Mouse (Mus musculus): Measurements from ENCODE around the gene Ica1. TPM values are rescaled to one million over a fixed set of nuclear protein-coding genes. Genes with fewer than 3 reads are reported as not detected.
A peak's percentile ranks its signal among the peaks of the same experiment; 100 is the strongest.

The Ica1 gene
- polyA plus RNA-seq, 1 experiment from 2014 or later, result 50.6 TPM

DNA sequence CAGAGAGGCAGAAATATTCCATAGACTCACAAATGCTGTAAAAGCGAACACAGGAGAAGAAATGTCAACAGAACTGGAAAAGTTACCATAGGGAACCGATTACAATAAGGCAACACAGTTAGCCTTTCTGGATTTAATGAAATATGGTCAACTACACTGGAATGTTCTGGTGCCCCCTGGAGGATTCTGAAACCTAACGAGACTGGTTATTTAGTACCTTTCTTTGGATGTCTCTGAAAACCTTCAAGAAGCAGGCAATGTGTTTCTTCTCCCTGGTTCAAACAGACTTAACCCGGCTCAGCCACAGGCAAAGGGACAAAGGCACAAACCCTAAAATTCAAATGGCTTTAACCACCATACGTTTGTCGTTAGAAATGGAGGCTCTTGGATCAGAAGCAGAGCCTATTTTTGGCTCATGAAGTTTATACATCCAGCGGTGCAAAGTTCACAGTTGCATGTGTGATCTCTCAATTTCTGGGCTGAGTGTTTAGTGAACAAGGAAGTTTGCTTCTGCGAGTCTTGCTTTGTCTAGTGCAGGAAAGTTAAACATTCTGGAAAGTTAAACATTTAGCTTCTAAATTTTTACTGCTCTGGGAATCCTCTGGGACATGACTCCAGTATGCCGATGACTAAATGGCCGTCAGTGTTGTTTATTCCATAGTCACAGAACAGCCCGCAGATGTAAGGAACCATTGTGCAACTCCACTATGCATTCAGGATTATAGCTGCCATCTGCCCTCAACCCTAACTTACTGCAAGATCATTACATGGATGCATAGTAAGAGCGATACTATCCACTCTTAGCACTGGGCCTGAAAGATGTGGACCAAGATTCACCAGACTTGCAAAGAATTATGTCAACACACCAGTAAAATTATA, 83.4 kb downstream of the Ica1 start:
- Histone ChIP-seq H3K9me3 (ENCODE audit: low read length) (no peaks in the 10 kb centered on the region), H3K27me3 (replicated peaks; ENCODE audit: insufficient read depth, low read length) (no peaks in the 10 kb centered on the region), H3K36me3 (ENCODE audit: insufficient read depth, low read length) (no peaks in the 10 kb centered on the region), H3K4me2 (replicated peaks; ENCODE audit: low read depth, low read length) (no peak overlapping the region), H3K4me1 (ENCODE audit: insufficient read depth, low read depth, low read length) (no peaks in the 10 kb centered on the region), H3K9ac (replicated peaks; ENCODE audit: low read depth) (no peak overlapping the region), H3K4me3 (ENCODE audit: low read depth, low read length) (no peak overlapping the region), H3K27ac (ENCODE audit: low read length) (0 out of 2 replicates have a peak overlapping the region, but pooled peaks have one; percentile 20)
- 35% methylated on average over 12 of the region's 12 CpGs for WGBS
- DNase-seq (ENCODE audit: low spot score), result peak; percentile 31
- peak; percentile 55 for TF ChIP-seq CTCF (IDR thresholded peaks at IDR 0.05)
- TF ChIP-seq EP300 (IDR thresholded peaks at IDR 0.05), result no peak
- no peak for ATAC-seq

DNA sequence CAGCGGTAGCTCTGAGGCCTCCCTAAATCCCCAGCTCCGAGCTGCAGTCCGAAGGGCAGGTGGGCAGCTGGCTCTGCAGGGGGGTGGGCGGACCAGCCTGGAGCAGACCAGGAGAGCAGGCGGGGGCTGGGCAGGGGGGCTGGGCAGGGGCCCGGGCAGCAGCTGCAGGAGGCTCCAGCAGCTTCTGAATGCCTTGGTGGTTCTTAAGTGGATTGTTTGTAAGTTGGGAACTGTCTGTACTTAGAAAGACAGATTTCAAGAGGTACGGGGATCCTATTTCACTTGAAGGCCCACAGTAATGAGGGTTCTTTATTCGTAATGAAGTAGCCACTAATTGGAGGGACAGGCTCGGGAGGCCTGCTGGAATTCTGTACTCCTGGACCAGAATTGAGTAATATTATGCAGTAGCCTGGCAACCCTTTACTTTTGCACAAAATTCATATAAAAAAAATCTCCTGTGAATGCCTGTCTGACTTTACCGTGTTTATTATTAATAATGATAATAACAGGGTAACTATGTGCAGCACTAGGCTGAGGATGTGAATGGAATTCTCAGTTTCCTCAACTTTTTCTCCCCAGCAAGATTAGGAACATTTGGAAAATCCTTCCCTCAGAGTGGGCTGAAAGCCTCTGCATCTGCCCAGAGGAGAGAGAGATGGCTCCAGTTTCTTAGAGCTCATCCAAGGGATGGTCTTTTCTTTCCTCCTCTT, 84.2 kb downstream of the Ica1 start:
- H3K4me1 ChIP-seq (ENCODE audit: insufficient read depth, low read depth, low read length), result no peaks in the 10 kb centered on the region
- no peaks in the 10 kb centered on the region for H3K9me3 ChIP-seq (ENCODE audit: low read length)
- no peak overlapping the region for H3K9ac ChIP-seq (replicated peaks; ENCODE audit: low read depth)
- TF ChIP-seq EP300 (IDR thresholded peaks at IDR 0.05) (no peak), CTCF (IDR thresholded peaks at IDR 0.05) (no peak)
- no peak overlapping the region for H3K27ac ChIP-seq (ENCODE audit: low read length)
- H3K4me2 ChIP-seq (replicated peaks; ENCODE audit: low read depth, low read length), result no peak overlapping the region
- DNase-seq (ENCODE audit: low spot score) (peak; percentile 7), ATAC-seq (no peak)
- H3K36me3 ChIP-seq (ENCODE audit: insufficient read depth, low read length), result no peaks in the 10 kb centered on the region
- H3K27me3 ChIP-seq (replicated peaks; ENCODE audit: insufficient read depth, low read length), result no peaks in the 10 kb centered on the region
- WGBS, result 50% methylated on average over 10 of the region's 10 CpGs
- no peak overlapping the region for H3K4me3 ChIP-seq (ENCODE audit: low read depth, low read length)

DNA sequence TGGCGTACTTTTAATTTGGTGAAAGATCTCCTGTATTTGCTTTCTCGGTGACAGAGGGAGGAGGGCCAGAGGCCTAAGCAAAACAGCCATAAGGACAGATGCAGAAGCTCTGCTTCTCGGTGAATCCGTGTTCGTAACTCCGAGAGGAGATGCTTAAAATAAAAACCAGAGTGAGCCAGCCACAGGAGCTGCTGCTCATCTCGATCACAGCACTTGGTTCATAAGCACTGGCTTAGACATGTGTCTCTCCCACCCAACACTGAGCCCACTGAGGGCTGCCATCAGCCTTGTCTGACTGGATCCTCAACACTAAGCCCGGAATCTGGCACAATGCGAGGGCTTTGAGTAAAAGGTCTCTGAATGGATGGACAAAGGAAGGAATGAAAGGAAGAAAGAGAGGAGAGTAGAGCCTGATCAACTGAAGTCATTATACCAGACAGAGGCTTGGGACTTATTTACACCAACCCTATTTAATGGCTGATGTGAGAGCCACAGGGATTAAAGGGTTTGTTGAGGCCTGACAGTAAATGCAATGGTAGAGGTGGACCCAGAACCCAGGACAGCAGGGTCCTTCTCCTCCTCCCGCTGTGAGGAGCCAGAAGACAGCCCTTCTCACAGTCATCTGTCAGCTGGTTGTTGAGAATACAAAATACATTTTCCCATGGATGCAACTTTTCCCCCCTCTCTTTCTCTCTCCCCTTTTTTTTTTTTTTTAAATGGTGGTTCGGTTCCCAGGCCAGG, 85.0 kb downstream of the Ica1 start:
- no peak overlapping the region for H3K4me3 ChIP-seq (ENCODE audit: low read depth, low read length)
- no peaks in the 10 kb centered on the region for H3K4me1 ChIP-seq (ENCODE audit: insufficient read depth, low read depth, low read length)
- no peak for TF ChIP-seq EP300 (IDR thresholded peaks at IDR 0.05)
- H3K27ac ChIP-seq (ENCODE audit: low read length), result no peak overlapping the region
- WGBS, result 77% methylated on average over 11 of the region's 11 CpGs
- no peak overlapping the region for H3K4me2 ChIP-seq (replicated peaks; ENCODE audit: low read depth, low read length)
- no peaks in the 10 kb centered on the region for H3K27me3 ChIP-seq (replicated peaks; ENCODE audit: insufficient read depth, low read length)
- no peak overlapping the region for H3K9ac ChIP-seq (replicated peaks; ENCODE audit: low read depth)
- ATAC-seq (no peak), DNase-seq (ENCODE audit: low spot score) (no peak)
- H3K9me3 ChIP-seq (ENCODE audit: low read length), result no peaks in the 10 kb centered on the region
- H3K36me3 ChIP-seq (ENCODE audit: insufficient read depth, low read length), result no peaks in the 10 kb centered on the region

DNA sequence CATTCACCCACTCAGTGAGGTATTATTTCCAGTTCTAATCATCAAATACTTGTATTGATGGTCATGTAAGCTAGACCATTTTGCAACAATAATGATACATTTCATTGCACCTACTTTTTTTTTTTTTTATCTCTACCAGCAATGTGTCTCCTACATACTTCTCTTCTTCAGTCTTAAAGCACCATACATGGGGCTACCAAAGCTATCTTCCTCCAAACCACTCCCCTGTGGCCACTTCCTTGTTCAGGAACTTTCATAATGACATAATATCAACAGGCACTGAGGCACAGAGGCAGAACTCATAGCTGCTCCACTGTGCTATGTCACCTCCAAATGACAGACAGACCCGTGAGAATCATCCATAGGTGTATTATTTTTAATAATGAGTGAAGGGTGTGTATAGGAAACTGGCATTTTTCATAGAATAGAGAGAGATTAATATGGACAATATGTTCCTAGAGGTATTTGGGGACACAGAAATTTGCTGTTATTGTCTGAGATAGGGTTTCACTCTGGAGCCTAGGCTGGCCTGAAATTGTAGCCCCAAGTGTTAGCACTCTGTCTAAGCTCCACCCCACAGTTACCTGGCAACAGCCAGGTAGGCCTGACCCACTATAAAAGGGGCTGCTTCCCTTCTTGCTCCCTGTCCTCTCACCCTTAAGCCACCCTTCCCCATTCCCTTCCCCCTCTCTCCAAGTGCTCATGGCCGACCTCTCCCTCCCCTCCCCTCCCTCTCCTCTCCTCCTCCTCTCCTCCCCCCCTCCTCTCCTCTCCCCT, 86.9 kb downstream of the Ica1 start:
- H3K4me3 ChIP-seq (ENCODE audit: low read depth, low read length), result no peak overlapping the region
- H3K9me3 ChIP-seq (ENCODE audit: low read length), result no peaks in the 10 kb centered on the region
- H3K27ac ChIP-seq (ENCODE audit: low read length), result no peak overlapping the region
- H3K36me3 ChIP-seq (ENCODE audit: insufficient read depth, low read length), result no peaks in the 10 kb centered on the region
- 64% methylated on average over 2 of the region's 2 CpGs for WGBS
- no peak overlapping the region for H3K9ac ChIP-seq (replicated peaks; ENCODE audit: low read depth)
- H3K4me2 ChIP-seq (replicated peaks; ENCODE audit: low read depth, low read length), result no peak overlapping the region
- no peaks in the 10 kb centered on the region for H3K4me1 ChIP-seq (ENCODE audit: insufficient read depth, low read depth, low read length)
- TF ChIP-seq EP300 (IDR thresholded peaks at IDR 0.05) (no peak), CTCF (IDR thresholded peaks at IDR 0.05) (no peak)
- H3K27me3 ChIP-seq (replicated peaks; ENCODE audit: insufficient read depth, low read length), result no peaks in the 10 kb centered on the region
- ATAC-seq, result no peak
- no peak for DNase-seq (ENCODE audit: low spot score)

DNA sequence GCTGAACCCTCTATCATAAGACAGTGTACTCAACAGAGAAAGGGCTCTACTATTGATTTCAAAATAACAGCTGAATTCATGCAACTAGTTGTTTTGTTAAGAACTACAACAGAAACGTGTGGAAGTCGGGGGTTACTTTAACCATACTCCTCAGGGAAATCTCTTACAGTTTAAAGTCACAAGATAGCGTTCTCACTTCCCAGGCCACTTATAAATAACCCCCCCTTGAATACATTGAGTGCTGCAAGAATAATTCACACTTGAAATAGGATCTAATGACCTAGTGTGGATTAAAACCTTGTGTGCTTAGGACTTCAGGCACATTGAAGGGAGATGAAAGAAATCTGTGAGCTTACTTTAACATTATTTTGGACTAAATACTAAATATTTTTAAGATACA, 87.8 kb downstream of the Ica1 start:
- WGBS, result 41% methylated on average over 3 of the region's 3 CpGs
- DNase-seq (ENCODE audit: low spot score) (no peak), ATAC-seq (no peak)
- no peak overlapping the region for H3K4me2 ChIP-seq (replicated peaks; ENCODE audit: low read depth, low read length)
- H3K27ac ChIP-seq (ENCODE audit: low read length), result no peak overlapping the region
- no peaks in the 10 kb centered on the region for H3K36me3 ChIP-seq (ENCODE audit: insufficient read depth, low read length)
- H3K4me3 ChIP-seq (ENCODE audit: low read depth, low read length), result no peak overlapping the region
- TF ChIP-seq EP300 (IDR thresholded peaks at IDR 0.05) (no peak), CTCF (IDR thresholded peaks at IDR 0.05) (no peak)
- H3K9ac ChIP-seq (replicated peaks; ENCODE audit: low read depth), result no peak overlapping the region
- no peaks in the 10 kb centered on the region for H3K9me3 ChIP-seq (ENCODE audit: low read length)
- H3K27me3 ChIP-seq (replicated peaks; ENCODE audit: insufficient read depth, low read length), result no peaks in the 10 kb centered on the region
- no peaks in the 10 kb centered on the region for H3K4me1 ChIP-seq (ENCODE audit: insufficient read depth, low read depth, low read length)
